Mouse (Mus musculus) liver, embryonic 14.5 days (tissue): ENCODE data around the gene Ppil6. TPM values are rescaled to one million over a fixed set of nuclear protein-coding genes. Genes with fewer than 3 reads are reported as not detected.

Experiments used
- ATAC-seq: fragments of 200-750 bp; cut with Nextera tagmentation; 2 replicates; pipeline ENCODE4 v1.8.0; 2017; ENCODE audit warnings: moderate number of reproducible peaks, mild to moderate bottlenecking, moderate library complexity; ENCODE audit not compliant: insufficient read depth
- DNase-seq, 3 experiments: peaks; one replicate each; pipeline ENCODE4 v3.0.0-alpha.2; 2012 to 2013; ENCODE audit warnings: low read depth in 3 of 3, low spot score in 3 of 3
- H3K27ac ChIP-seq: fragments of 300-500 bp; sonication (generic); 2 replicates; pipeline ENCODE4 v1.5.1; 2014; ENCODE audit warnings: moderate library complexity, mild to moderate bottlenecking, control low read depth, inconsistent platforms
- H3K27me3 ChIP-seq: fragments of 300-500 bp; sonication (generic); 2 replicates; pipeline ENCODE4 v1.6.1; 2014; ENCODE audit warnings: mild to moderate bottlenecking, low read length, moderate library complexity; ENCODE audit not compliant: control insufficient read depth, insufficient read depth
- H3K36me3 ChIP-seq: fragments of 300-500 bp; sonication (generic); replicated peaks from 2 replicates; pipeline ENCODE4 v1.6.1; 2014; ENCODE audit warnings: low read depth; ENCODE audit not compliant: control insufficient read depth, insufficient read depth
- H3K4me1 ChIP-seq, 2 experiments: fragments of 200-500 bp in 1 of 2; fragments of 300-500 bp in 1 of 2; sonication (generic) in 1 of 2; replicated peaks; 2 replicates each; pipeline ENCODE4 v1.6.1; 2012 to 2014; ENCODE audit warnings: antibody characterized with exemption in 1 of 2, inconsistent platforms in 1 of 2, low read length in 1 of 2; ENCODE audit not compliant: control insufficient read depth in 2 of 2, insufficient read depth in 2 of 2
- H3K4me2 ChIP-seq: fragments of 300-500 bp; sonication (generic); 2 replicates; pipeline ENCODE4 v1.6.1; 2014; ENCODE audit warnings: low read depth, mild to moderate bottlenecking, control low read depth, moderate library complexity
- H3K4me3 ChIP-seq, 2 experiments: fragments of 200-500 bp in 1 of 2; fragments of 300-500 bp in 1 of 2; sonication (generic) in 1 of 2; 2 replicates each; pipeline ENCODE4 v1.5.1; 2012 to 2014; ENCODE audit warnings: low read depth in 2 of 2, low read length in 2 of 2, mild to moderate bottlenecking in 2 of 2, control low read depth in 1 of 2, inconsistent platforms in 1 of 2, moderate library complexity in 1 of 2; ENCODE audit not compliant: insufficient read depth in 1 of 2
- H3K9ac ChIP-seq: fragments of 300-500 bp; sonication (generic); replicated peaks from 2 replicates; pipeline ENCODE4 v1.6.1; 2014; ENCODE audit warnings: mild to moderate bottlenecking, control low read depth, moderate library complexity
- H3K9me3 ChIP-seq: fragments of 300-500 bp; sonication (generic); 2 replicates; pipeline ENCODE4 v1.6.1; 2016; ENCODE audit warnings: low read length, mixed read lengths; ENCODE audit not compliant: control insufficient read depth
- CTCF ChIP-seq: IDR thresholded peaks from 2 replicates; pipeline ENCODE4 v1.5.1; 2016; ENCODE audit warnings: antibody characterized with exemption, low read depth, control low read depth
- EP300 ChIP-seq: IDR thresholded peaks from 2 replicates; pipeline ENCODE4 v1.6.1; 2016; ENCODE audit warnings: antibody characterized with exemption, low read depth
- WGBS: fragments of 180-500 bp; shearing (Covaris S2); extraction: QIAGEN DNeasy Blood & Tissue Kit; methylation state at CpG from one replicate; pipeline ENCODE4 v1.1.7; 2014; ENCODE audit not compliant: insufficient replicate concordance; 5-methylcytosine and 5-hydroxymethylcytosine counted together
- polyA plus RNA-seq, 2 experiments: library from polyadenylated mRNA; depleted of rRNA in 1 of 2; stranded (reverse) in 1 of 2; unstranded in 1 of 2; fragments of >200 nt; fragmentation: Nextera tagmentation in 1 of 2; extraction: Ambion mirVana in 1 of 2; gene quantifications; 2 replicates each; pipeline versions ENCODE4 v1.2.1 to v1.2.3; 2012 to 2014

Gene Ppil6
- polyA plus RNA-seq, 2 experiments: not detected

DNA sequence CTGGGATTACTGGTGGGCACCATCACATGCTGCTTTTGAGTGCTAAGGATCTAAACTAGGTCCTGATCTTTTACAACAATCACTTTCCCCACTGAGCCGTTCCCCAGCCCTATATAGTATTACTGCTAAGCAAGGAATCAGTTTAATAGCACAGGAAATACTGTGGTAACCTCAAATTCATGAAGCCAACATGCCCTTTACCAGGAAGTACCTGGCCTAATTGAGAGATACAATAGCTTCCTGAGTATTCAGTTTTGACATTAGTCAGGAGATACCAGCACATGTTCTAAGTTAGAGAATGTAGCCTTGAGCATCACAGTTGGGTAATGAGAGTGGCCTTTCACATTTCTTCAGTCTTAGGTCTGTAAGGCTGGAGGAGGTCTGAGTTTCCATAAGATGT is 46.5 kb downstream of the Ppil6 start:
- 67% methylated on average over 1 of the region's 1 CpGs for WGBS
- Histone ChIP-seq H3K4me2 (no peak overlapping the region), H3K9ac (no peak overlapping the region), H3K27ac (no peak overlapping the region), H3K27me3 (no peaks in the 10 kb centered on the region), H3K9me3 (no peaks in the 10 kb centered on the region), H3K4me3 (no peak overlapping the region), H3K36me3 (peaks cover 3% of the 10 kb centered on the region; the same call in 1 of the 2 replicates), H3K4me1 (no peaks in the 10 kb centered on the region)
- DNase-seq (no peak), ATAC-seq (no peak)
- no peak for TF ChIP-seq EP300
- TF ChIP-seq CTCF: no peak

DNA sequence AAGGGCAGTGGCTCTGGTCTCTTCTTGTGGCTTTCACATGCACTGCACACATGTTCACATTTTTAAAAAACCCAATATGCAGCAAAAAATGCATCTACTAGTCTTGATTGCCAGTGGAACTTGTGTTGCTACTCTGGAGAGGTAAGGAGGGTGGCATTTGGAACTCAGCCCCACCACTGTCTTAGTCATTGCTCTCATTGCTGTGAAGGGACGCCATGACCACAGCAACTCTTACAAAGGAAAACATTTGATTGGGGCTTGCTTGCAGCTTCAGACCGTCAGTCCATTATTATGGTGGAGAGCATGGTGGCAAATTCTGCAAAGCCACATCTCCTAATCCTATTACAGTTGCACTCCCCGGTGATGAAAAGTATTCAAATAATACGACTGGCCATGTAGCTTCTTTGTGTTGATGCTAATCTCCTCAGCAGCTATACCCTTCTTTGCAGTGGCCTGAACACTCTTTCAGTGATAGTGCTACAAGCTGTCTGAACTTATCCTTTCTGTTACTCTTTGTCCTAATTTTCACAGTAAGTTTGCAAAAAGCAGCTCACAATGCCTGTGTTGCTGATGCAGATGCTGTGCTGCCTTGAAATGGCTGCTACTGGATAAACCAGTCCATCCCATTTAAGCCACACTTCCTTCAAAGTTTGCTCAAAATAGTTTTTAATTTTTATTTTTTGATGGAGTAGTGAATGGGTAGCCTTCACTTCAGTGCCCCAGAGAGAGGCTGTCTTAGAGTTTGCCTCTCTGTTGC is 47.2 kb downstream of the Ppil6 start:
- H3K36me3 ChIP-seq: peaks cover 2% of the 10 kb centered on the region; the same call in 1 of the 2 replicates
- no peak for TF ChIP-seq EP300
- TF ChIP-seq CTCF: no peak
- DNase-seq (no peak), ATAC-seq (no peak)
- H3K27ac ChIP-seq: no peak overlapping the region
- no peaks in the 10 kb centered on the region for H3K9me3 ChIP-seq
- no peaks in the 10 kb centered on the region for H3K27me3 ChIP-seq
- H3K4me1 ChIP-seq: no peaks in the 10 kb centered on the region
- WGBS: 76% methylated on average over 4 of the region's 4 CpGs
- H3K4me2 ChIP-seq: no peak overlapping the region
- H3K4me3 ChIP-seq: no peak overlapping the region
- no peak overlapping the region for H3K9ac ChIP-seq

DNA sequence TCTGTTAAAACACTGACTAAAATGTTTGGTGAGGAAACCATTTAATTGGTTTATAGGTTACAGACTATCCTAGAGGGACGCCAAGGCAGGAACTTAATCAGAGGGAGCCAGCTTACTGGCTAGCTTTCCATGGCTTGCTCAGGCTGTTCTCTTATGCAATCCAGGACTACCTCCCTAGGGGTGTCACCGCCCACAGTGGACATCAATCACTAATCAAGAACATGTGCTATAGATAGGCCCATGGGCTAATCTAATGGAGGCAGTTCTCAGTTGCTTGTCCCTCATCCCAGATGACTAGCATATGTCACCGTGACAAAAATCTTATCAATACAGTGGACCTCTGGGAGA is 47.7 kb downstream of the Ppil6 start:
- Histone ChIP-seq H3K4me2 (no peak overlapping the region), H3K36me3 (no peaks in the 10 kb centered on the region), H3K4me3 (no peak overlapping the region), H3K27me3 (no peaks in the 10 kb centered on the region), H3K9me3 (no peaks in the 10 kb centered on the region), H3K27ac (no peak overlapping the region), H3K4me1 (no peaks in the 10 kb centered on the region), H3K9ac (no peak overlapping the region)
- ATAC-seq: no peak
- no peak for DNase-seq
- WGBS: 69% methylated on average over 3 of the region's 3 CpGs
- no peak for TF ChIP-seq CTCF
- no peak for TF ChIP-seq EP300

DNA sequence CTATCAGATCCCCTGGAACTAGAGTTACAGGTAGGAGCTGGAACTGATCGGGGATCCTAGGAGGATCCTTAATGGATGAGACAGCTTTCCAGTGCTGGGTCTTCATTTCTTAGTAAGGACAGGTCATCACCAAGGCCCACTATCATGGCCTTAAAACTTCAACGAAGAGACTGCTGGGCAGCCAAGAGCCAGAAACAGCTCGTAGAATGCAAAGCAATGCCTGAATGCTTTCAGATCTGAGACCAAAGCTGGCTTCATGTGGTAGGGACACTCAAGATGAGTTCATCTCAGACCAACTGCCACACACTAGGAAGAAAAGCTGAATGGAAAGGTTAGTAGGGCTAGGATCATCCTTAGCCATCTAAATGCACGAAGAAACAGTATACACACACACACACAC is 48.7 kb downstream of the Ppil6 start:
- WGBS: 72% methylated on average over 4 of the region's 4 CpGs
- no peak for ATAC-seq

DNA sequence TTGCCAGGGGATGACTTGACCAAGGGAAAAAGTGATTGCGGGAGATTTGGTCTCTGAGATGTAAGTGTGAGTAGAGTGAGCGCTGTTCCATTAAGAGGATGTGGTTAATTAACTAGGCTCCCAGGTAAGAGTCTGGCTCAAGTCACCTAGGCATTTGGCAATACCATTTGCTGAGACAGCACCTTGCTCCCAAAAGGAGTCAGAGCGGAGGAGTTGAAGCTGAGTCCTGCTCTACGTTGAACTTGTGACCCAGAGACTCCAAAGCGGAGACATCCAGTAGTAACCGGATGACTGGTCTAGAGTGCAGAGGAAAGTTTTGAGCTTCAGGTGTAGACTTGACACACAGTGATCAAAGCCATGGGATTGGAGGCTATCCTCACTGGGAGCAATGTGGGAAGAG is 51.8 kb downstream of the Ppil6 start:
- Histone ChIP-seq H3K4me3 (no peak overlapping the region), H3K4me2 (no peak overlapping the region), H3K9ac (no peak overlapping the region), H3K4me1 (peaks cover 0 to 2% of the 10 kb centered on the region in 2 experiments; a peak in 2 of 4 replicates), H3K27me3 (no peaks in the 10 kb centered on the region), H3K27ac (no peak overlapping the region), H3K36me3 (no peaks in the 10 kb centered on the region), H3K9me3 (no peaks in the 10 kb centered on the region)
- no peak for TF ChIP-seq CTCF
- TF ChIP-seq EP300: no peak
- DNase-seq (no peak), ATAC-seq (no peak)
- WGBS: 83% methylated on average over 6 of the region's 6 CpGs

More for the DNA sequence above, 48.7 kb downstream of the Ppil6 start:
- no peaks in the 10 kb centered on the region for H3K27me3 ChIP-seq
- no peak overlapping the region for H3K4me3 ChIP-seq
- no peak overlapping the region for H3K9ac ChIP-seq
- H3K4me1 ChIP-seq: no peaks in the 10 kb centered on the region
- no peak for TF ChIP-seq CTCF
- no peak for TF ChIP-seq EP300
- H3K27ac ChIP-seq: no peak overlapping the region
- DNase-seq: no peak
- no peak overlapping the region for H3K4me2 ChIP-seq
- H3K36me3 ChIP-seq: no peaks in the 10 kb centered on the region
- no peaks in the 10 kb centered on the region for H3K9me3 ChIP-seq
